Mouse (Mus musculus): ENCODE results near the gene Inka2. TPM values are rescaled to one million over a fixed set of nuclear protein-coding genes. Genes with fewer than 3 reads are reported as not detected.
"Not testable (repeated sequence)": the region's sequence is repeated elsewhere in the genome, so short reads cannot be mapped to it uniquely, and the experiment has no call there.

The Inka2 gene
- total RNA-seq, 1 experiment from 2014 or later = not detected

GRCm38 (mm10) chr3:105695476-105696386 is 8.7 kb upstream of the Inka2 start:
- no peak for ATAC-seq (replicated peaks; ENCODE audit: insufficient number of reproducible peaks, low FRiP score, low TSS enrichment, poor library complexity, severe bottlenecking)

- ATAC-seq (replicated peaks; ENCODE audit: insufficient number of reproducible peaks, low FRiP score, low TSS enrichment, poor library complexity, severe bottlenecking) = no peak
Measured at GRCm38 (mm10) chr3:105696387-105697147, 7.8 kb upstream of the Inka2 start.

GRCm38 (mm10) chr3:105697148-105697441 is 7.3 kb upstream of the Inka2 start:
- ATAC-seq (replicated peaks; ENCODE audit: insufficient number of reproducible peaks, low FRiP score, low TSS enrichment, poor library complexity, severe bottlenecking) = no peak

- no peak for ATAC-seq (replicated peaks; ENCODE audit: insufficient number of reproducible peaks, low FRiP score, low TSS enrichment, poor library complexity, severe bottlenecking)
Measured at GRCm38 (mm10) chr3:105698311-105698710, 6.1 kb upstream of the Inka2 start.

- no peak for ATAC-seq (replicated peaks; ENCODE audit: insufficient number of reproducible peaks, low FRiP score, low TSS enrichment, poor library complexity, severe bottlenecking)
Measured at GRCm38 (mm10) chr3:105699241-105699933, 5.0 kb upstream of the Inka2 start.

- not testable (repeated sequence) for ATAC-seq (replicated peaks; ENCODE audit: insufficient number of reproducible peaks, low FRiP score, low TSS enrichment, poor library complexity, severe bottlenecking)
Measured at GRCm38 (mm10) chr3:105700786-105701185, 3.6 kb upstream of the Inka2 start.

GRCm38 (mm10) chr3:105701399-105701798 is 3.0 kb upstream of the Inka2 start:
- ATAC-seq (replicated peaks; ENCODE audit: insufficient number of reproducible peaks, low FRiP score, low TSS enrichment, poor library complexity, severe bottlenecking) = no peak

GRCm38 (mm10) chr3:105703571-105703970 is 828 bp upstream of the Inka2 start:
- ATAC-seq (replicated peaks; ENCODE audit: insufficient number of reproducible peaks, low FRiP score, low TSS enrichment, poor library complexity, severe bottlenecking) = no peak

- no peak for ATAC-seq (replicated peaks; ENCODE audit: insufficient number of reproducible peaks, low FRiP score, low TSS enrichment, poor library complexity, severe bottlenecking)
Measured at GRCm38 (mm10) chr3:105705061-105705549, 706 bp downstream of the Inka2 start.

- no peak for ATAC-seq (replicated peaks; ENCODE audit: insufficient number of reproducible peaks, low FRiP score, low TSS enrichment, poor library complexity, severe bottlenecking)
Measured at GRCm38 (mm10) chr3:105705561-105705960, 1.2 kb downstream of the Inka2 start.

- no peak for ATAC-seq (replicated peaks; ENCODE audit: insufficient number of reproducible peaks, low FRiP score, low TSS enrichment, poor library complexity, severe bottlenecking)
Measured at GRCm38 (mm10) chr3:105706366-105707020, 2.1 kb downstream of the Inka2 start.

GRCm38 (mm10) chr3:105707590-105707989 is 3.2 kb downstream of the Inka2 start:
- ATAC-seq (replicated peaks; ENCODE audit: insufficient number of reproducible peaks, low FRiP score, low TSS enrichment, poor library complexity, severe bottlenecking) = no peak

GRCm38 (mm10) chr3:105710246-105710645 is 5.8 kb downstream of the Inka2 start:
- no peak for ATAC-seq (replicated peaks; ENCODE audit: insufficient number of reproducible peaks, low FRiP score, low TSS enrichment, poor library complexity, severe bottlenecking)

- ATAC-seq (replicated peaks; ENCODE audit: insufficient number of reproducible peaks, low FRiP score, low TSS enrichment, poor library complexity, severe bottlenecking) = no peak
Measured at GRCm38 (mm10) chr3:105711741-105712140, 7.3 kb downstream of the Inka2 start.

GRCm38 (mm10) chr3:105712827-105713226 is 8.4 kb downstream of the Inka2 start:
- ATAC-seq (replicated peaks; ENCODE audit: insufficient number of reproducible peaks, low FRiP score, low TSS enrichment, poor library complexity, severe bottlenecking) = no peak

- no peak for ATAC-seq (replicated peaks; ENCODE audit: insufficient number of reproducible peaks, low FRiP score, low TSS enrichment, poor library complexity, severe bottlenecking)
Measured at GRCm38 (mm10) chr3:105714091-105714819, 9.9 kb downstream of the Inka2 start.

GRCm38 (mm10) chr3:105714820-105715167 is 10.4 kb downstream of the Inka2 start:
- no peak for ATAC-seq (replicated peaks; ENCODE audit: insufficient number of reproducible peaks, low FRiP score, low TSS enrichment, poor library complexity, severe bottlenecking)

- no peak for ATAC-seq (replicated peaks; ENCODE audit: insufficient number of reproducible peaks, low FRiP score, low TSS enrichment, poor library complexity, severe bottlenecking)
Measured at GRCm38 (mm10) chr3:105716353-105717000, 12.1 kb downstream of the Inka2 start.

Measured in monocyte, adult 5-6 weeks (primary cell).